Mouse (Mus musculus) cerebellum, adult 2 months (tissue): ENCODE measurements around the gene Apom.

Experiments used
- CTCF ChIP-seq: fragments of 200-500 bp; IDR thresholded peaks from 2 replicates; pipeline ENCODE4 v1.5.1; 2011; ENCODE audit warnings: low read depth, mild to moderate bottlenecking, control low read depth, low read length, moderate library complexity, borderline replicate concordance; ENCODE audit not compliant: insufficient read depth
- POLR2A ChIP-seq: fragments of 200-500 bp; IDR thresholded peaks from 2 replicates; pipeline ENCODE4 v1.6.1; 2011; ENCODE audit warnings: low read length, control low read depth, borderline replicate concordance; ENCODE audit not compliant: insufficient read depth

DNA sequence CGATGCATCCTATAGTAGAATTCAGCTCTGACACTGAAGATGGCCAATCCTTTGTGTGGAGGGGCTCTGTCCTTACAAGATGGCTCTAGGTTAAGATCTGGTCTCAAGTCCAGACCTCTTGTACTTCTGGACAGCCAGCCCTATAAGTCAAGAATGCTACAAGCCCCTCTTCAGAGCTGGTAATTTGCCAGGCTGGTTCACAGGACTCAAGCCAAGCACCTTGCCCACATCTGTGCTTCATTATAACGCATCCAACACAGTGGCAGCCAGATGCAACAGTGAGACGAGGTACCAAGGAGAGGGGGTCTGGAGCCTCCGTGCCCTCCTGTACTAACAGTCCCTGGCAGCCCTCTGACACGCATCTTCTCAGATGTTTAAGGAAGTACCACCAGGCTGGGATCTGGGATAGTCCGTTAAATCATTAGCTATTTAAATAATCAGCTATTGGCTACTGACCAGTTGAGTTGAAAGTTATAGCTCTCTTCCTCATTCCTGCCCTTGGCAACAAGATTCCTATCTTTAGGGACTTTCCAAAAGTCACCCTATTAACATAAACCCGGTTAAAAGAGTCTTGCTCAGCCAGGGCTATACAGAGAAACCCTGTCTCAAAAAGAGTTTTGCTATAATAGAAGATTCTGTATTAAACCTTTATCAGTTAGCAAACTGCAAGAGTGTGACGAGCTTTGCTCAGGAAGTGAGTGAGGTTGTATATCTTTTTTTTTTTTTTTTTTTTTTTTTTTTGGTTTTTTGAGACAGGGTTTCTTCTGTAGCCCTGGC, 42.5 kb upstream of the Apom start:
- no peak for TF ChIP-seq POLR2A
- TF ChIP-seq CTCF = no peak
